ENCODE assay signal across 17 mouse cellular contexts in genomic region chr13:43197187-43197586, GRCm38 (mm10). TPM values are rescaled to one million over a fixed set of nuclear protein-coding genes. Genes with fewer than 3 reads are reported as not detected.
DNase-seq lines count a peak whose midpoint lies in the region; ATAC-seq and TF ChIP-seq lines count a peak whose summit lies in the region.
"Had no signal": no experiment of that assay in that cellular context is flagged by ENCODE, and none has a peak within 500 bp of the region (broad histone marks: within the 10 kb centered on the region; RNA-seq: fewer than 3 reads in every experiment).

No protein-coding gene starts in this region.

- no peak overlapping the region for H3K9ac ChIP-seq in forebrain, postnatal 0 days
- no peak overlapping the region for H3K9ac ChIP-seq in forebrain, embryonic 16.5 days (replicated peaks; ENCODE audit: low read depth, low read length)

- no peak overlapping the region for H3K4me2 ChIP-seq in forebrain, postnatal 0 days (ENCODE audit: low read depth)
- H3K4me2 ChIP-seq in forebrain, embryonic 16.5 days (ENCODE audit: low read length) = no peak overlapping the region

- H3K4me3 ChIP-seq in forebrain, postnatal 0 days (ENCODE audit: low read depth, low read length) = no peak overlapping the region
- H3K4me3 ChIP-seq in forebrain, embryonic 16.5 days (replicated peaks; ENCODE audit: low read length) = no peak overlapping the region
- H3K4me3 ChIP-seq in layer of hippocampus, adult 2 months = no peak overlapping the region
- H3K4me3 ChIP-seq: erythroblast, embryonic 14.5 days had no signal

- no peaks in the 10 kb centered on the region for H3K4me1 ChIP-seq in forebrain, postnatal 0 days (ENCODE audit: insufficient read depth)
- no peaks in the 10 kb centered on the region for H3K4me1 ChIP-seq in forebrain, embryonic 16.5 days (replicated peaks; ENCODE audit: control insufficient read depth, insufficient read depth, low read length)

- no peaks in the 10 kb centered on the region for H3K9me3 ChIP-seq in forebrain, postnatal 0 days (ENCODE audit: low read length)
- no peaks in the 10 kb centered on the region for H3K9me3 ChIP-seq in forebrain, embryonic 16.5 days (ENCODE audit: control insufficient read depth, low read length)

- no peak for ATAC-seq in forebrain, postnatal 0 days
- ATAC-seq in forebrain, embryonic 16.5 days = no peak
- ATAC-seq: hindbrain, embryonic 16.5 days; midbrain, embryonic 16.5 days had no signal

- intact Hi-C loops in left cerebral cortex, postnatal 10 days (cut with DNase I) = no loop called here

- DNase-seq in forebrain, postnatal 0 days = no peak
- no peak for DNase-seq in layer of hippocampus, adult 2 months (ENCODE audit: low spot score in 2 of 2)
- no peak for DNase-seq in layer of hippocampus, adult 8-10 months (ENCODE audit: low spot score in 2 of 2)
- peak; percentile 53 for DNase-seq in thymus, postnatal 4 days
- DNase-seq in thymus, postnatal 14 days = no peak
- no peak for DNase-seq in left cerebral cortex, postnatal 10 days (ENCODE audit: extremely low spot score in 1 of 2, low spot score in 2 of 2)
- no peak for DNase-seq in cerebellum, postnatal 36 days
- DNase-seq: adrenal gland, adult 2 months; cerebellum, postnatal 14 days; gastrocnemius, postnatal 14 days; kidney, postnatal 4 days; lung, postnatal 10 days had no signal

- no peaks in the 10 kb centered on the region for H3K27me3 ChIP-seq in forebrain, postnatal 0 days (ENCODE audit: insufficient read depth, low read length)
- H3K27me3 ChIP-seq in forebrain, embryonic 16.5 days (replicated peaks; ENCODE audit: control insufficient read depth, insufficient read depth, low read length) = no peaks in the 10 kb centered on the region
- H3K27me3 ChIP-seq: CH12.LX had no signal

- no peak overlapping the region for H3K27ac ChIP-seq in forebrain, postnatal 0 days (ENCODE audit: low read depth, low read length)
- H3K27ac ChIP-seq in forebrain, embryonic 16.5 days (ENCODE audit: low read length) = no peak overlapping the region
- H3K27ac ChIP-seq in layer of hippocampus, adult 2 months = peak overlapping the region; percentile 33; the same call in 1 of the 2 replicates

- TF ChIP-seq CTCF in forebrain, postnatal 0 days (IDR thresholded peaks at IDR 0.05; ENCODE audit: low read depth) = peak; percentile 13; the same call in 1 of the 2 replicates
- peak; percentile 73 for TF ChIP-seq CTCF in layer of hippocampus, adult 2 months (conservative IDR thresholded peaks at IDR 0.05)

- 62% methylated on average over 6 of the region's 6 CpGs for WGBS in forebrain, postnatal 0 days
- WGBS in forebrain, embryonic 16.5 days = 59% methylated on average over 6 of the region's 6 CpGs

- peaks cover 4% of the 10 kb centered on the region for H3K36me3 ChIP-seq in forebrain, postnatal 0 days (ENCODE audit: insufficient read depth)
- H3K36me3 ChIP-seq in forebrain, embryonic 16.5 days (ENCODE audit: control insufficient read depth, insufficient read depth) = no peaks in the 10 kb centered on the region

RNA-seq across cellular contexts. Expression of gene Tbc1d7, which starts 25.9 kb away (rescaled TPM):
- 40.0 and 41.6 TPM in 2 replicates for total RNA-seq in forebrain, postnatal 0 days (2014; rRNA removed)
- polyA plus RNA-seq in forebrain, postnatal 0 days (2015; fragmentation: Nextera tagmentation; extraction: Ambion mirVana) = 69.0 and 84.8 TPM in 2 replicates
- 81.5 and 81.9 TPM in 2 replicates for polyA plus RNA-seq in forebrain, embryonic 16.5 days (2015; fragmentation: Nextera tagmentation; extraction: Ambion mirVana)
- 10 to 100 TPM; 26.0 to 27.2 TPM for total RNA-seq in layer of hippocampus, adult 2 months (2021)
- total RNA-seq in layer of hippocampus, adult 8-10 months (2022) = 10 to 100 TPM; 25.9 to 30.3 (median 27.8) TPM
- 10 to 100 TPM; 35.9 to 36.0 TPM for total RNA-seq in left cerebral cortex, postnatal 10 days (2021)
